Mouse (Mus musculus) embryonic fibroblast, embryonic 13.5 days (primary cell): Measurements from ENCODE around the gene Ube3b. TPM values are rescaled to one million over a fixed set of nuclear protein-coding genes. Genes with fewer than 3 reads are reported as not detected.
A peak's percentile ranks its signal among the peaks of the same experiment; 100 is the strongest.

Experiments used
- H3K27ac ChIP-seq: 2 replicates; pipeline ENCODE4 v1.5.1; 2012; ENCODE audit warnings: low read length, control low read depth, inconsistent platforms; ENCODE audit not compliant: insufficient read depth
- H3K4me1 ChIP-seq: 2 replicates; pipeline ENCODE4 v1.6.1; 2011; ENCODE audit warnings: low read length; ENCODE audit not compliant: control insufficient read depth, insufficient read depth
- H3K4me3 ChIP-seq: 2 replicates; pipeline ENCODE4 v1.5.1; 2011; ENCODE audit warnings: mild to moderate bottlenecking, control low read depth, low read length; ENCODE audit not compliant: insufficient read depth
- CTCF ChIP-seq: IDR thresholded peaks from 2 replicates; pipeline ENCODE4 v1.5.1; 2011; ENCODE audit warnings: mild to moderate bottlenecking, control low read depth, low read length, moderate library complexity, borderline replicate concordance; ENCODE audit not compliant: insufficient read depth
- POLR2A ChIP-seq: IDR thresholded peaks from 2 replicates; pipeline ENCODE4 v1.6.1; 2011; ENCODE audit warnings: low read depth, mild to moderate bottlenecking, control low read depth, low read length, moderate library complexity
- polyA plus RNA-seq: library from polyadenylated mRNA; stranded (reverse); fragments of >200 nt; gene quantifications from 2 replicates; pipeline ENCODE4 v1.2.4, GENCODE M21; 2011; ENCODE audit warnings: low read depth; ENCODE audit not compliant: missing spikeins, insufficient read length

Gene Ube3b
- polyA plus RNA-seq, 1 experiment = 45.7 TPM

DNA sequence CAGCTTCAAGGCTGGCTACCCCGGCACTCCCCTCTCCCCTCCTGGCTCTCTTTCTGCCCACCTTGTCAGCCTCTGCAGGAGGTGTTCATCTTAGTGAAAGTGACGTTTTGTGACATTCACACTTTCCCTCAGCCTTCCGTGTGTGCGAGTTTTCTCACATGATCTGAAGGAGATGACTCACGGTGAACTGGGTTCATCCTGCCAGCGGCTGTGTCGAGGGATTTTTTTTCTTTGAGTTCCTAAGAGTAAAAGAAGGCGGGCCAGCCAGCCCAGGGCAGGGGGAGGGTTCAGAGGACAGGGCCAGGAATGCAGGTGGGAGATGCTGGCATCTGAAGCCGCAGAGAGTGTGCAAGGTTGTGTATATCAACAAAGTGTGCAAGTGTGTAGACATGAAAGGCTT is 12.8 kb downstream of the Ube3b start:
- no peak overlapping the region for H3K27ac ChIP-seq
- no peaks in the 10 kb centered on the region for H3K4me1 ChIP-seq
- H3K4me3 ChIP-seq = no peak overlapping the region
- TF ChIP-seq POLR2A (no peak), CTCF (no peak)

DNA sequence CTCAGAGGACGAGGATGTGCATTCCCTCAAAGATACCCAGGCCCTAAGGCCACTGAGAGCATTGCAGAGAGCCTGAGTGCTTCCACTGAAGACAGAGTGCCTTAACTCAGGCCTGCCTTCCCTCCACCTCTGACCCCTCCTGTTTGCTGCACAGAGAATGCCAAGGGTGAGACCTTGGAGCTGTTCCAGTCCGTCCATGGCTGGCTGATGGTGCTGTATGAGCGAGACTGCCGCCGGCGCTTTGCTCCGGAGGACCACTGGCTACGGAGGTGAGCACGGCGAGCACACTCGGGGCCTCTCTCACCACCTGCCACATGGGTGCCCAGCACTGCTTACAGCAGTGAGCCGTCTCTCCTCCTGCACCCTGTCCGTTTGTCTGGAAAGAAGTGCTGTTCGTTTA is 26.2 kb downstream of the Ube3b start:
- Histone ChIP-seq H3K4me3 (no peak overlapping the region), H3K4me1 (peaks cover 14% of the 10 kb centered on the region), H3K27ac (peak overlapping the region; percentile 50; the same call in 1 of the 2 replicates)
- TF ChIP-seq CTCF = no peak
- no peak for TF ChIP-seq POLR2A

GRCm38 (mm10) chr5:114407269-114407668 is 26.9 kb downstream of the Ube3b start:
- H3K4me1 ChIP-seq = peaks cover 17% of the 10 kb centered on the region
- H3K4me3 ChIP-seq = no peak overlapping the region
- H3K27ac ChIP-seq = peak overlapping the region; percentile 50
- TF ChIP-seq CTCF = no peak
- TF ChIP-seq POLR2A = no peak

- TF ChIP-seq CTCF (no peak), POLR2A (no peak)
- Histone ChIP-seq H3K4me3 (no peak overlapping the region), H3K4me1 (peaks cover 21% of the 10 kb centered on the region), H3K27ac (peak overlapping the region; percentile 63)
Measured at GRCm38 (mm10) chr5:114407810-114408209, 27.4 kb downstream of the Ube3b start.

DNA sequence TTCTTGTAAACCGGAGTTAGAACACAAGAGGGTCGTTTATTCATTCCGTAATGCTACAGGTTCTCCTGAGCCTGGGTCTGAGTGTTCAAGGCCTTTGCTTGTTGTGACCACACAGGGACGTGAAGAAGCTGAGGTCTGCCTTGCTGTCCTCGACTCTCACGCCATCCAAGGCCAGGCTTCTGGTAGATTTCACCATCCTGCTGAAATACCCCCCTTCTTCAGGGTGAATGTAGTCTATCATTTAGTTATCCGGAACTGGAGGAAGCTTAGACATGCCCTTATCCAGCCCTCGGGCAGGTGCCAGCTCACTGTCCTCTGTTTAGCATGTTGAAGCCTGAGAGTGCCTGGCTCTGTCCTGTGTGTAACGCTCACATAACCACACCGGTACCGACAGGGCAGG is 28.4 kb downstream of the Ube3b start:
- H3K4me1 ChIP-seq = peaks cover 29% of the 10 kb centered on the region
- no peak for TF ChIP-seq POLR2A
- no peak for TF ChIP-seq CTCF
- H3K4me3 ChIP-seq = no peak overlapping the region
- no peak overlapping the region for H3K27ac ChIP-seq

DNA sequence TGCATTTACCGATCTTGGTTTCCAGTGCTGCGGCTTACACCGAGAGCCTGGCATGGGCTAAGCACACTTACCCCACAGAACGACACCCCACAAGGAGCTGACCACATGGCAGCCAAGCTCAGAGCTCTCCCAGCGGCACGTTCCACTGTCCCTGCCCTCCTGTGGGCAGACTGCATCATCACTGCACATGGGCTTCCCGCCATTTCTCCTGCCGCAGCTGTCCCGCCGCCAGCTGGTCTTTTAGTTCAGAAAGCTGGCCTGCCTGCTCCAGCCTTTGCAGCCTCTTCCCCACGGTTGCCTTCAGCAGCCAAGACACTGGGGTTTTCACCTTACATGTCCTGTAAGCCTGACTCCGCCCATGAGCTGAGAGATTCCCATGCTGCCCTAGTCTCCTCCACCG is 30.0 kb downstream of the Ube3b start:
- peaks cover 30% of the 10 kb centered on the region for H3K4me1 ChIP-seq
- no peak for TF ChIP-seq POLR2A
- no peak for TF ChIP-seq CTCF
- no peak overlapping the region for H3K27ac ChIP-seq
- H3K4me3 ChIP-seq = no peak overlapping the region

DNA sequence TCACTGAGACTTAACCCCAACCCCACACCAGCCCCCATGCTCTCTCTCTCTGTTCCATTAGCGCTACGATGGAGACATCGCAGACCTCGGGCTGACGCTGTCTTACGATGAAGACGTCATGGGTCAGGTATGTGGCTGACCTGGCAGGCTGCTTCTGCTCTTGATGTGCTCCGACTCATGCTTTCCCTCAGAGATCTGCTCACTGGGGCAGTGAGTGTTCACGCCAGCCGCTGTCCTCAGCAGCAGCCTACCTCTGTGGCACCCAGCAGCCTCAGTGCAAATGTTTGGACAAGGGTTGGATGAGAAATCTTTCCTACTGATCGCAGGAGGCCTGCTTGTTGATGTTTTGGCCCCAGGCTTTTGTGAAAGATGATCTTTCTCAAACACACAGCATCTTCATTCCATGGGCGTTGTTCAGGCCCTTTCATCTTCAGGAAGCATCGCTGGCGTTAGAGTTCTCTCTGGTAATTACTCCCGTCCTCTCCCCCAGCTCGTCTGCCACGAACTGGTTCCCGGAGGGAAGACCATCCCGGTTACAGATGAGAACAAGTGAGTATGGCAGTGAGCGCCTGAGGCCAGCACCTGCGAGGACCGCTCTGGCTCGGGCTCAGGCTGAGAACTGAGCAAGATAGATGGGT is 32.1 kb downstream of the Ube3b start:
- H3K4me3 ChIP-seq = no peak overlapping the region
- H3K4me1 ChIP-seq = peaks cover 22% of the 10 kb centered on the region
- H3K27ac ChIP-seq = peak overlapping the region; percentile 47; the same call in 1 of the 2 replicates
- TF ChIP-seq POLR2A = no peak
- no peak for TF ChIP-seq CTCF

DNA sequence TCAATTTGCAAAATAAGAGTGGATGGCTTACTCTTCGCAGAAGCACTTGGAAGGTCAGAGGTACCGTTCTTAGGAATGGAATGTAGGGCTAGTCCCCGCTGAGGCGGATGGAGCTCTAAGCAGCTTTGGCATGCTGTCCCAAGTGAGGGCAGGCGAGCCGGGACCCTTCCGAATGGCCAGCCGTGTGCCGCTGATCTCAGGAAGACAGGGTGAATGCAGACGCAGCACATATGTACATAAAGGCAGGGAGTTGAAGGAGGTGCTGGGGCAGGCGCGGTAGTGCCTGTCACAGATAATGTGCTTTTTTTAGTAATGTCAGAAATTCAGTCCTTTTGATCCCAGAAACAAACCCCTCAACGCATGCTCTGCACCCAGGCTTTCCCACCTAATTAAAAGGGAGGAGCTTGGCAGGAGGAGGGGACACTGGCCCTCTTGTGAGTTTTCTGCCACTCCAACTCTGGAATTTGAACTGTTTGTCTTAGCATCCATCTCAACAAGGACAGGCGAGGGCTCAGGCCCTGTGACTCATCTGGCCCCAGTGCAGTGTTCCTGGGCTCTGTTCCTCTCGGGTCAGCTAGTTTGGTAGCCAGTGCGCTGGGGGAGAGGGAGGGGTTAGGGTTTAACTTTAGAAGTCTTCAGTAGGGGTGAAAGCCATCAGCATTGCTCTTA is 32.8 kb downstream of the Ube3b start:
- no peak for TF ChIP-seq POLR2A
- no peak for TF ChIP-seq CTCF
- Histone ChIP-seq H3K27ac (peak overlapping the region; percentile 47; the same call in 1 of the 2 replicates), H3K4me3 (no peak overlapping the region), H3K4me1 (peaks cover 17% of the 10 kb centered on the region)

GRCm38 (mm10) chr5:114415606-114416005 is 35.2 kb downstream of the Ube3b start:
- TF ChIP-seq CTCF (no peak), POLR2A (no peak)
- H3K4me3 ChIP-seq = no peak overlapping the region
- no peak overlapping the region for H3K27ac ChIP-seq
- peaks cover 17% of the 10 kb centered on the region; the same call in 1 of the 2 replicates for H3K4me1 ChIP-seq

DNA sequence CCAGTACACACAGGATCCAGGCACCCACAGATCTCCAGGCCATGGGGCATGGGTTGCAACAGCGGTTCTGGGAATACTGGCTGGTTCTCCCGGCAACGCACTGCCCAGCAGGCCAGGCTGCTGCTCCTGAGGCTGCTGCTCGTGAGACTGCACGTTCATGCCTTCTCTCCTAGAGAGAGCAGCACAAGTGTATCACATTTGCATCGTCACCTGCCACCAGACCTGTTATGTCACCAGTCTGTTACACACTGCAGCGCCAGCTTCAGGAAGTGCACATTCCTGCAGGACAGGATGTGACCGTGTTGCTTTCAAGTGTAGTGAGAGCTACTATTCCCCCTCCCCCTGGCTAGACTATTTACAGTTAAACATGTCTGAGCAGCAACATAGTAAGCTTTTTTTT is 36.4 kb downstream of the Ube3b start:
- Histone ChIP-seq H3K4me3 (no peak overlapping the region), H3K27ac (no peak overlapping the region), H3K4me1 (peaks cover 17% of the 10 kb centered on the region; the same call in 1 of the 2 replicates)
- TF ChIP-seq POLR2A (no peak), CTCF (no peak)
